Mouse (Mus musculus) R1 (cell line): Measurements from ENCODE around the gene Car10.

Experiments used
- DNase-seq: peaks from one replicate; pipeline ENCODE4 v3.0.0-alpha.2; 2018; ENCODE audit warnings: low read depth, low spot score

Gene Car10

GRCm38 (mm10) chr11:93097941-93098828 lies at the start of gene Car10:
Gene Car10 (plus strand): TSS chr11:93098028.
- DNase-seq: peak; percentile 40

GRCm38 (mm10) chr11:93065021-93065420 lies 32.8 kb upstream of the Car10 start:
- DNase-seq: no peak

DNA sequence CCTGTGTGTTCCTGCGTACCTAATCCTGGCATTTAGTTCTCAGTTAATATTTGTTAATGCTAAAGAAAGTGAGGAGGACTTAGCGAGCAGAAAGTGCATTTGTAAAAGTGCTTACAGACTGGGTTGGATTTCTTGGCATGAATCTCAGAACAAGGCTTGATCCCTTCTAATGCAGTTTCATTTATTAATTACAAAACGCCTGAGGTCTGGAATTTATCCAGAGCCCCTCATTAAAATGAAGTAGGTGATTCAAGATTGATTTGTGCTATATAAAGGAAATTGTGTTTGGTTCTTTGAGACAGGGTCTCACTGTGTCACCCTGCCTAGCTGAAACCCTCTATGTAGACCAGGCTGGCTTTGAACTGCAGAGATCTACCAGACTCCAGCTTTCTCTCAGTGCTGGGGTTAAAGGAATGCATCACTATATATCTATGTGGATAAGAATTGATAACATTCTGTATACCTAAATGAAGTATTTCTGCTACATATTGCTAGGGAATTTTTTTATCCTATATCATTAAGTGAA lies 32.1 kb upstream of the Car10 start:
- DNase-seq: no peak

DNA sequence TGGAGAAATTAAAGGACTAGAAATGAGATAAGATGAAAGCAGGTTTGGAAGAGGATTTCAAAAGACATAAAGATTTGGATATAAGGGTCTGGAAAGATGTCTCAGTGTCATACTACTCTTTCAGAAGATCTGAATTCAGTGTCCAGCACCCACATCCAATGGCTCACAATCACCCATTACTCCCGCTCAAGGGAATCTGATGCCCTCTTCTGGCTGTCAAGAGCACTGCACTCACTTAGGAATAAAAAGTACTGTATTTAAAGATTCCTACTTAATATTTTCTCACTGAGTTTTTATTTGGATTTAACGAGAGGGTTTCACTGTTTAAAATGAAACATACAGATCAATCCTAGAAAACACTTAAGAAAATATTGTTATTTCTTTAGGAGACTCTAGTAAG lies 2.2 kb upstream of the Car10 start:
- DNase-seq: peak; percentile 24

DNA sequence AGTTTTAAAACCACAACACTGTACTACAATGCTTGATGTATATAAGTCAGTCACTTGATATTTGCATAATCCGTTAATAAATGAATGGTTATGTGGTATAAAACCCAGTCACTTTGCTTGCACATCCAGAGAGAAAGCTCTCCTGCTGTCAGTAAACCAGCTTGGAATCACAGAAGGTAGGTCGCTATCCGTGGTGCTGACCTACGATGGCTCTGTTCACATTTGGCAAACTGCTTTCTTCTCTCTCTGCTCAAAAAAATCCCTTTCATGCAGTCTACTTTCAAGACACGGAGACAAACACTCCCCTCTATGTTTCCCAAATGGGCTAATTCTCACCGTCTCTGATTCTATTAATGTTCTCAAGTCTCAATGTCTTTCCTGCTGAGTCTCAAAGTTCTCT lies 827 bp upstream of the Car10 start:
- DNase-seq: peak; percentile 67

- DNase-seq: no peak
Observed at GRCm38 (mm10) chr11:93097431-93097851, 387 bp upstream of the Car10 start.

DNA sequence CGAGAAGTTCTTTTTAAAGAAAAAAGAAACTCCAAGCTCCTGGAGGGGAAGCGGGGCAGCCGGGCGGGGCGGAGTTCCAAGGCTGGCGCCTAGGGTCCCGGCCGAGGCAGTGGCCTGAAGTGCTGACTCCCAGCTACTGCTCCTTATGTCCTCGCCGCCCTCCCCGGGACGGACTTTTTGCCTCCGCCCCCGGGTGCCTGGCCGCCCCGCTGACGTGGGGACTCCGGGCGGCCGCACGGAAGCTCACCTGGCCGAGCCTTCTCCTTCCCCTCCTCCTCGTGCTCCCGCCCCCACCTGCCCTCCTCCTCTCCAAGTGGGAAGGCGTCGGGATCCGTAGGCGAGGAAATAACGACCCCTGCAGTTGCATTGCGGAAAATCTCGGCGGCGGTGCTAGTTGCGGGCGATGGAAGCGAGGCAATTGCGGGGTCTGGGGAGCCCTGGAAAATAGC lies 1.1 kb downstream of the Car10 start:
- DNase-seq: peak; percentile 40

- DNase-seq: peak; percentile 14
Observed at GRCm38 (mm10) chr11:93099431-93100370, 1.9 kb downstream of the Car10 start.

DNA sequence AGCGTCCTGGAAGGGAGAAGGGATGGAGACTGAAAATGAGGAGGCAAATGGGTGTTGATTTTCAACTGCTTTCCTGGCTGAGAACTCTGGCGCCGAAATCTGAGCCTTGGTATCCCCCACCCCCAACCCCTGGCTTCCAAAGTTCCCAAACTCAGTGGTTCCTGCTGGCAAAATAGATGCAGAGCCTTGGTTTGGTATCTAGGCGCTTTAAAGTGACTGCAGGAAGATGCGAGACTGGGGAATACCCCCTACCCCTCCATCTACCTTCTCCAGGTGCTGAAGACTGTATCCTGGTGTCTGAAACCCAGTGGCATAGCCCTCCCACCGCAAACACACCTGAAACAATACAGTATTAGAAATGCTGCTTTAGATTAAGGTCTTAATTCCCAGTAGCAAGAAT lies 2.8 kb downstream of the Car10 start:
- DNase-seq: no peak

DNA sequence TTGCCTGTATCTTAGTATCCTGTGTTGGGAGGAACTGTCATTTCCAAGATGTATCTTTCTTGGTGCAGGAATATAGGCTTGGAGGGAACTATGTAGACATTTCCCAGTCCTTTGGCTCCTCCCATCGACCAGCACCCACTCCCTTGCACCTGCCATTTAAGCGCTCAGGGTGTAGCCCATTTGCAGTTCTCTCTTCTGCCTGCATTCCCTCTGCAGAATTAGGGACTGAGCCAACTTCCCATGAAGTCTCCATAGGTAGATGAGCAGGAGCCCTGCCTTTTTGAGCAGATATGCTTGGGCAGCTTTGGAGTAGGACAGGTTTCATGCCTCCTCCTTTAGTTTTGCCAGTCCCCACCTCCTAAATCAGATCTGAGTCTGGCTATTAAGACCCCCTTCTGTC lies 3.3 kb downstream of the Car10 start:
- no peak for DNase-seq

- DNase-seq: no peak
Observed at GRCm38 (mm10) chr11:93102321-93102720, 4.5 kb downstream of the Car10 start.

DNA sequence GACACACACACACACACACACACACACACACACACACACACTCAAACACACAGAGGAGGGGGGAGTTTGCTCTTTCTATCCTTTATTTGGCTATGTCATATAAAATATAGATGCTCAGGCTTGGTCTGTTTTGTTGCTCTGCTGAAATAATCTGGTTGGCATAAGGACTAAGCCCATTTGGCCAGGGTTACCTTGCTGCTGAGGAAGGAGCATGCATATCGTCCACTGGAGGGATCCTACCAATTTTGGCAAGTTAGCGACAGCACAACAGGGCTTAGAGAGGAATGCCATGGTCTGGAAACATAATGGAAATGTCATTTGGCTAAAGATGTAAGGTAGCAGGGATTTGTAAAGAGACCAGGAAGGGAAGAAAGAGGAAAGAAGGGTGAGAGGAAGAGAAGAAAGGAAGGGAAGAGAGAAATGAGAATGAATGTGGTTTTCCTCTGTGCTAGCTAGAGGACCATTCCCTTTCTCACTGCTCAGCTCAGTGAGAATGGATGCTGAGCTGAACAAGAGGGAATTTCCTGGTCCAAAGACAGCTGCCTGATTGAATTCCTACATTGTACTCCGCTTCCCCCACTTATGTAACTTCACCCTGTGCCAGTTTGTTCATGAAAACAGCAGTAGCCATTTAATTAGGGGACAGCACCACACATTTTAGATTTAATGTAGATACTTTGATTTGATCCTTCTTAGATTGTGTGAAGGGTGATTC lies 5.4 kb downstream of the Car10 start:
- no peak for DNase-seq

- DNase-seq: no peak
Observed at GRCm38 (mm10) chr11:93109451-93109850, 11.6 kb downstream of the Car10 start.

DNA sequence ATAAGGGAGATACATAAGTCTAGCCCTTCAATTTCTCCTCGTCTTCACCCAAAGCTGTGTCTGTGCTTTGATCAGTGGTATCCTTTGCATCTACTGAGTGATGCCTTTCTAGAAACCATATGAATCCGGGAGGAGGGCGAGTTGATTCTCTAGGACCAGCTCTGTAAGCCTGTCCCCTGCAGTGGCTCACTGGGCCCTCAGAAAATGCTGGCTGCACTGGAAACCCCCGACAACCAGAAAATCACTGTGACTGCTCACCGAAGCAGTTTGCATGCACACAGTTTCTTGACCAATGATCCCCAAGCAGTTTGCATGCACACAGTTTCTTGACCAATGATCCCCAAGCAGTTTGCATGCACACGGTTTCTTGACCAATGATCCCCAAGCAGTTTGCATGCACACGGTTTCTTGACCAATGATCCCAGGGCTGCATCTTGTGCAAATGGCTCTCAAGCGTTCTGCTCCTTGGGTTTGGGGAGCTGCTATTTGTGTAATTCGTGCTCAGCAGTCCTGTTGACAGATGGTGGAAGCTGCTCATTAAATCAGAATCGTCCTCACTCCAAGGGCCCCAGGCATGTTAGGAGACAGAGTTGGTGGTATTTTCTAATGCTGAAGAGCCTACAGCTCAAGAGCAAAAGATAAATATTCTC lies 23.1 kb downstream of the Car10 start:
- no peak for DNase-seq

DNA sequence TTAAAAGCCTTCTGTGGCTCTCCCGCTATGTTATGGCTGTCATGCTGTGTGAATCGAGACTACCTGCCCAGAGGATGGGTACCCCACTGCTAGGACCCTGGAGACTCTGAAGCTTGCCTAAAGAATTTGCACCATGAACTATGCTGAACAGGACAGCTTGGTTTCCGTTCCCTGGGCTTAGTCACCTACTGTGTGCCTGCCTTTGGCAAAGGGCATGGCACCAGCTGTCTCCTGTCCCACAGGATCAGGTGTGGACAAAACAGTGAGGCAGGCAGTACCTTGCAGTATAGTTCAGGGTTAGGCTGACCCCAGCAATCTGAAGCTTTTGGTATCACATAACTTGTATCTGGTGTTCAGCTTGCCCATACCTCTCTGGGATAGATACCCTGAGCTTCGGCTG lies 25.9 kb downstream of the Car10 start:
- no peak for DNase-seq

DNA sequence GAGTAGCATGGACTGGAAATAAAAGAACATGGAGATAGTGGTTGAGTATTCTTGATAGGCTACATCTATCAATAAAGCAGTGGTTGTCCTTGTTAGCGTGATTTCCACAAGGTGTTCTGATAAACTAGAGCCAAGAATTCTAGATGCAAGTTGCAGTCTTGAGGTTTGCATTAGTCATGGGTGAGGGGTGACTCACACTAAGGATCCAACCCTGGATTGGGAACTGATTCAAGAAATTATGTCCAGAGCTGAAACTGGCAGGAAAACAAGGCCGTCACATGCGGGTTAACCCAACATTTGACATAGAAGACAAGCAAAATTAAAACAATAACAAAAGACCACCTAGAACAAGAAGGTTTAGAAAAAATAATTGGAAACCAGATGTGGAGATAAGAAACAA lies 28.6 kb downstream of the Car10 start:
- no peak for DNase-seq

- DNase-seq: no peak
Observed at GRCm38 (mm10) chr11:93128481-93128880, 30.7 kb downstream of the Car10 start.

DNA sequence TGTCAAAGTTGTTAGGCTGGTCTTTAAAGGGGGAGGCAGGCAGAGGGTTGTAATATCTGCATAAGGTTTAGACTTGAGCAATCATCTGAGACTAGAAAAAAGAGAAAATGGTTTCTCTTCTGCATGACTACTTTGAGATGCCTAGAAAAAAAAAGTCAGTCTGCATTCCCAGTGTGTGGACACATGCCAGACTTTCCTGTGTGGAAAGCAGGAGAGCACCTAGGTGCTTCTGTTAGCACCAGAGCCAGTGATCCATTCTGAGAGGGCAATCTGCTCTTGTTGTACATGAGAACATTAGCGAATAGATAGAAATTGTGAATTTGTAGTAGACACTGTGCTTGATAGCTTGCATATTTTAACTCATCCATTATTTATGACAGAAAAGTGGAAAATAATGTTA lies 40.0 kb downstream of the Car10 start:
- DNase-seq: no peak

DNA sequence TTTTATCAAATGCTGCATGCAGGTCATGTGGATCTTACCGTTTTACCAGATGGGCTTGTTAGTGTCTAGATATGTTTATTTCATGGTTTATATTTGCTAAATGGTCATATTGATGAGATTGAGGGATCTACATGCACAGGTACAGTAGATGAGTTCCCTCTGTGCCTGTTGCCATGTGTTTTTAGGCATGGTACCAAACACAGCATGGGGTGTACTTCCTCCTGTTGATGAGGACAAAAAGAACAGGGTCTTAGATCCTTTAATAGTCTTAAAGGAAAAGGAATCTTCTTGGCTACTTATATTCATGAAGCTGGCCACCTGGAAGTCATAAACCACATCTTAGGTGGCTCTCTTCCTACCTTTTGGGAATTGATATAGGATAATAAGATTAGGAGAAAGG lies 43.9 kb downstream of the Car10 start:
- no peak for DNase-seq

- DNase-seq: peak; percentile 25
Observed at GRCm38 (mm10) chr11:93144544-93144943, 46.7 kb downstream of the Car10 start.

- no peak for DNase-seq
Observed at GRCm38 (mm10) chr11:93154910-93155309, 57.1 kb downstream of the Car10 start.
